19 mouse cellular contexts compared by ENCODE assay signal in the genomic region with DNA sequence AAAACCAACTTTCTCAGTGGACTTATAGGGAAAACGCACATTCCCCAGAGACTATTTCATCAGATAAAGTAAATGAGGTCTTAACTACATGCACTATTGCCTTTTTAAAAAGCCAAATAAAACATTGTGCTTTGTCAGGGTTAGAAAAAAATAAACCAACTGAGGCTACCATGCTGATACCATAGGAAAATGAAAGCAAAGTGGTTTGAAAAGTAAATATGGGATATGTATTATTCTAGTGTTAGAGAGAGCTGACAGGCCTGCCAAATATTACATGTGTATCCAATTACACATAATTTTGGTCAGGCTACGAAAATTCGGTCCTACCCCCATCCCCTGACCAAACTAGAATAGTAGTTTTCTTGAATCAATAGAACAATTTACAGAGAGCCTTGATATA.
"Had no signal": no experiment of that assay in that cellular context is flagged by ENCODE, and none has a peak within 500 bp of the region (broad histone marks: within the 10 kb centered on the region; RNA-seq: fewer than 3 reads in every experiment).

No protein-coding gene starts in this region.

- H3K4me1 ChIP-seq: liver, embryonic 13.5 days; neural tube, embryonic 12.5 days; neural tube, embryonic 15.5 days had no signal

- H3K9ac ChIP-seq: limb, embryonic 12.5 days; liver, embryonic 13.5 days; neural tube, embryonic 12.5 days; neural tube, embryonic 15.5 days had no signal

- H3K36me3 ChIP-seq: limb, embryonic 12.5 days; liver, embryonic 13.5 days; neural tube, embryonic 12.5 days; neural tube, embryonic 15.5 days had no signal

- H3K4me2 ChIP-seq: limb, embryonic 12.5 days; liver, embryonic 13.5 days; midbrain, embryonic 11.5 days; neural tube, embryonic 12.5 days; neural tube, embryonic 15.5 days had no signal

- H3K4me3 ChIP-seq: limb, embryonic 12.5 days; liver, embryonic 13.5 days; neural tube, embryonic 12.5 days; neural tube, embryonic 15.5 days had no signal

- DNase-seq: kidney, adult 9 months; kidney, postnatal 14 days; kidney, postnatal 4 days; layer of hippocampus, adult 9-11 months; liver, embryonic 13.5 days; lung, adult 2 months; lung, postnatal 14 days; lung, postnatal 4 days; midbrain, embryonic 14.5 days; right cerebral cortex, adult 18-20 months; right cerebral cortex, postnatal 14 days; right cerebral cortex, postnatal 4 days; thymus, adult 2 months; thymus, postnatal 25 days had no signal

- H3K27ac ChIP-seq: limb, embryonic 12.5 days; liver, embryonic 13.5 days; neural tube, embryonic 12.5 days; neural tube, embryonic 15.5 days; stomach, postnatal 0 days had no signal

- H3K27me3 ChIP-seq: limb, embryonic 12.5 days; liver, embryonic 13.5 days; neural tube, embryonic 12.5 days; neural tube, embryonic 15.5 days had no signal

- H3K9me3 ChIP-seq: limb, embryonic 12.5 days; liver, embryonic 13.5 days; neural tube, embryonic 12.5 days; neural tube, embryonic 15.5 days had no signal
